Mouse (Mus musculus) hindbrain, embryonic 16.5 days (tissue): ENCODE results near the gene Psmb1. TPM values are rescaled to one million over a fixed set of nuclear protein-coding genes. Genes with fewer than 3 reads are reported as not detected.

Experiments used
- ATAC-seq: fragments of 200-750 bp; cut with Nextera tagmentation; 2 replicates; pipeline ENCODE4 v1.8.0; 2017; ENCODE audit warnings: moderate TSS enrichment, moderate library complexity
- H3K27ac ChIP-seq: fragments of 300-500 bp; sonication (generic); 2 replicates; pipeline ENCODE4 v1.5.1; 2014; ENCODE audit warnings: low read depth, mild to moderate bottlenecking, control low read depth, low read length, moderate library complexity
- H3K27me3 ChIP-seq: fragments of 300-500 bp; sonication (generic); replicated peaks from 2 replicates; pipeline ENCODE4 v1.6.1; 2014; ENCODE audit warnings: low read length; ENCODE audit not compliant: control insufficient read depth, insufficient read depth
- H3K36me3 ChIP-seq: fragments of 300-500 bp; sonication (generic); 2 replicates; pipeline ENCODE4 v1.6.1; 2014; ENCODE audit warnings: mild to moderate bottlenecking, low read length, moderate library complexity, mixed read lengths; ENCODE audit not compliant: control insufficient read depth, insufficient read depth
- H3K4me1 ChIP-seq: fragments of 300-500 bp; sonication (generic); 2 replicates; pipeline ENCODE4 v1.6.1; 2014; ENCODE audit warnings: low read depth, low read length; ENCODE audit not compliant: control insufficient read depth, insufficient read depth
- H3K4me2 ChIP-seq: fragments of 300-500 bp; sonication (generic); 2 replicates; pipeline ENCODE4 v1.6.1; 2014; ENCODE audit warnings: mild to moderate bottlenecking, low read length, control low read depth, moderate library complexity
- H3K4me3 ChIP-seq: fragments of 300-500 bp; sonication (generic); 2 replicates; pipeline ENCODE4 v1.5.1; 2014; ENCODE audit warnings: mild to moderate bottlenecking, low read length, control low read depth, moderate library complexity
- H3K9ac ChIP-seq: fragments of 300-500 bp; sonication (generic); 2 replicates; pipeline ENCODE4 v1.6.1; 2014; ENCODE audit warnings: low read depth, mild to moderate bottlenecking, control low read depth, low read length, moderate library complexity
- H3K9me3 ChIP-seq: fragments of 300-500 bp; sonication (generic); 2 replicates; pipeline ENCODE4 v1.6.1; 2014; ENCODE audit warnings: mild to moderate bottlenecking, low read length, moderate library complexity; ENCODE audit not compliant: control insufficient read depth
- WGBS: fragments of 180-500 bp; shearing (Covaris S2); extraction: QIAGEN DNeasy Blood & Tissue Kit; methylation state at CpG from one replicate; pipeline ENCODE4 v1.1.7; 2014; 5-methylcytosine and 5-hydroxymethylcytosine counted together
- polyA plus RNA-seq: library from polyadenylated mRNA; unstranded; fragments of >200 nt; fragmentation: Nextera tagmentation; extraction: Ambion mirVana; gene quantifications from 2 replicates; pipeline ENCODE4 v1.2.1, GENCODE M21; 2015

The Psmb1 gene
- polyA plus RNA-seq, 1 experiment from 2014 or later = 248 TPM

DNA sequence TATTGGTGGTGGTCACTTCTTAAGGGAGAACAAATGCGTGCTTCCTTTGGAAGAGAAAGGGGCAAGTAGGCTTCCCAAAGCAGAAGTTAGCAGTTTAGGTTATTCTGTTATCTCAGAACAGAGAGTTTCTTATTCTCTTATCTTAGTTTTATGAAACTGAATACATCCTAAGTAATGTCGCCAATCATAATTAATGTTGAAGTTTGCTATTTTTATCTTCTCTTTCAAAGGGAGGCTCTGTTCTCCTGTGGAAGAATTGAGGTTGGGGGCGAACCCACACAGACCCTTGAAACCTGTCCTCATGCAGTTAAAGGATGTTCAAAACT lies 28.2 kb upstream of the Psmb1 start:
- peaks cover 15% of the 10 kb centered on the region for H3K4me1 ChIP-seq
- no peaks in the 10 kb centered on the region for H3K9me3 ChIP-seq
- no peaks in the 10 kb centered on the region for H3K27me3 ChIP-seq
- peak overlapping the region; percentile 83 for H3K4me2 ChIP-seq
- H3K27ac ChIP-seq = peak overlapping the region; percentile 87; the same call in 1 of the 2 replicates
- peaks cover 12% of the 10 kb centered on the region for H3K36me3 ChIP-seq
- no peak for ATAC-seq
- 64% methylated on average over 3 of the region's 3 CpGs for WGBS
- H3K4me3 ChIP-seq = peak overlapping the region; percentile 97
- H3K9ac ChIP-seq = peak overlapping the region; percentile 91; the same call in 1 of the 2 replicates

DNA sequence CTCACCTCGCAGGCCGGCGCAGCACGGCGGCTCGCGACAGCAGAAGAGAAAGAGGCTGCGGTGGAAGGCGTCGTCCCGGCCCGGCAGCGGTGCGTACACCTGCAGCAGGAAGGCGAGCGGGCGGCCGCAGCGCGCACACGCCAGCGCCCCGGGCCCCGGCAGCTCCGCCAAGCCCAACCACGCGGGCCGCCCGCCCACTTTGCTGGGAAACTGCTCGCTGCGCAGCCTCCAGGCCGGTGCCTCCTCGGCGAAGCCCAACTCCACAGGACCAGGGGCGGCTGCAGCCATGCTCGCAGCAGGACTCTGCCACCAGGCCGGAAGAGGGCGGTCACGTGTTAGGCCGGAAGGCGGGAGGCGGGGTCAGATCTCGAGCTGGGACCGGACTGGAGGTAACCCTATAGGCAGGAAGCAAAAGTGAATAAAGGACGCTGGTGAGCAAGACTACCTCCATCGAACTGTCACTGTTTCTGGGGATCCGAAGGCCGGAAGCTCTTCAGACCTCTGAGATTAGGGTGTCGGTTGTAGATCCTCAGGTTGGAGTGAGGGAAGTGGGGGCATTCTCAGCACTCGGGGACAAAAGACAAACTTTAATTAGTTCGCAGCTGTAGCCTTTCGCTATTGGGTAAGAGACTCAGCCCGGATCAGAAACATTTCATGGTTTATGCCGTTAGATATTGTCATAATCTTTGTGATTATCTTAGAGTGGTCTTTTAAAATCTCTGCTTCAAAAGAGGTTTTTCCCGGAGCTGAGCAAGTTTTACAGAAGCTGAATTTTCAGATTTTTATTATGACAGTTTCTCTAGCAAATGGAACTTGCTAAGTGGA lies 27.6 kb upstream of the Psmb1 start, which contains the start of gene Pdcd2:
Gene Pdcd2 (minus strand): TSS at position 316 of the 825 bp plus-strand sequence.
- Histone ChIP-seq H3K4me1 (peaks cover 15% of the 10 kb centered on the region), H3K27me3 (no peaks in the 10 kb centered on the region), H3K36me3 (peaks cover 16% of the 10 kb centered on the region), H3K4me2 (peak within 1 kb of the TSS; percentile 83), H3K9me3 (no peaks in the 10 kb centered on the region), H3K4me3 (peak within 1 kb of the TSS; percentile 97), H3K9ac (peak within 1 kb of the TSS; percentile 91), H3K27ac (peak within 1 kb of the TSS; percentile 87)
- ATAC-seq = peak; percentile 98
- WGBS = 2% methylated on average over 50 of the region's 55 CpGs

DNA sequence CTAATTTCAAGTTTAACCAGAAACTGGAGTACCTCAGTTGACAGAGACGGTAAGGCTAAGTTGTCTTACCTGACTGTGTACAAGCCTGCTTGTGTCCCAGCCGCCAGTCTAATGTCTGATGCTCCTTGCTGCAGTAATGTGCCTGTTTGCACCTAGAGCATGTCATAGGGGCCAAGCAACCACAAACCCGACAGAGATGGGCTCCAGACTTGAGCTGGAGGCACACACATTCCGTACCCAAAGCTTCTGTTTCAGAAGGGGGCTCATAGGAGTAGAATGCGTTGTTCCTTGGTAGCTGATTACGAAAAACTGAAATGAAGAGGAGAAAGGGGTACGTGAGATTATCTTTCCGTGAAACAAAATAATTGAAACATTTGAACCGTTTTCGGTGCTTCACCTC lies 26.8 kb upstream of the Psmb1 start:
- H3K4me2 ChIP-seq = peak overlapping the region; percentile 83
- 12% methylated on average over 10 of the region's 10 CpGs for WGBS
- H3K27ac ChIP-seq = peak overlapping the region; percentile 39; the same call in 1 of the 2 replicates
- H3K9ac ChIP-seq = peak overlapping the region; percentile 91
- no peaks in the 10 kb centered on the region for H3K9me3 ChIP-seq
- ATAC-seq = no peak
- peaks cover 23% of the 10 kb centered on the region for H3K36me3 ChIP-seq
- peak overlapping the region; percentile 97 for H3K4me3 ChIP-seq
- H3K4me1 ChIP-seq = peaks cover 15% of the 10 kb centered on the region
- H3K27me3 ChIP-seq = no peaks in the 10 kb centered on the region

DNA sequence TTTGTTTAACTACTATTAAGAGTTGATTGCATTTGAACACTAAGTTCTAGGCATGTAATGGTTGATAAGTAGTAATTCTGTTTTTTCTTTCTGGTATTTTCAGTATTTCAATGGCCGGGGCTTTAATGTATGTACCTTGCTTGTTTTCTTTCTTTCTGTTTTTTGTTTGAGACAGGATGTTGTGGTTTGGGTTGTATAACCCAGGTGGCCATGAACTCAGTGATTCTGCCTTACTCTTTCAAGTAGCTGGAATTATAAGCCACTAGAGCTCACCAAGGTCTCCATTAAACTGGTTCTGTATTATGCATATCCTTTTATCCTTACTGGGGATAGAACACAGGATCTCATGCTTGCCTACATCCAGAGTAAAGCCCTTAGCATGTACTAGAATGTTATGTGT lies 19.2 kb upstream of the Psmb1 start:
- no peak for ATAC-seq
- H3K27ac ChIP-seq = no peak overlapping the region
- H3K9ac ChIP-seq = no peak overlapping the region
- 100% methylated on average over 1 of the region's 1 CpGs for WGBS
- H3K4me3 ChIP-seq = no peak overlapping the region
- H3K36me3 ChIP-seq = peaks cover 68% of the 10 kb centered on the region
- H3K4me2 ChIP-seq = no peak overlapping the region
- H3K27me3 ChIP-seq = no peaks in the 10 kb centered on the region
- H3K9me3 ChIP-seq = no peaks in the 10 kb centered on the region
- no peaks in the 10 kb centered on the region for H3K4me1 ChIP-seq

DNA sequence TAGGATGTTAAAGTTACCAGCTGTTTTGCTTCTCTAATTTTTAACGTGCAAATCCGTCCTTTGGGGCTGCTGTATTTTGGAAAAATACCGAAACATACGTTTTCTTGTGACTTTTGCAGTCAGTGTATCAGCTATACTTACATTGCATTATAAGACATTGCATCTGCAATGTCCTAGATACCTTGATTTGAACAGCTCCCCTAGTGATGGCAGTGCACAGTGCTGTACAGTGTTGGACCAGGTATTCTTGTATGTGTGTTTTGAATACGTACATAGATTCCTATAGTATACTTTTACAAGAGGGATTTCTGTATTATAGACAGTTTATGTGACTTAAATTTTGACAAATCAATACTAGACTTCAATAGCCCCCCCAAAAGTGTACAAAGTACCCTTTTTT lies 18.6 kb upstream of the Psmb1 start:
- Histone ChIP-seq H3K27me3 (no peaks in the 10 kb centered on the region), H3K4me2 (no peak overlapping the region), H3K36me3 (peaks cover 73% of the 10 kb centered on the region), H3K4me3 (no peak overlapping the region), H3K27ac (no peak overlapping the region), H3K4me1 (no peaks in the 10 kb centered on the region), H3K9ac (no peak overlapping the region), H3K9me3 (no peaks in the 10 kb centered on the region)
- WGBS = 93% methylated on average over 5 of the region's 5 CpGs
- peak; percentile 67; the same call in 1 of the 2 replicates for ATAC-seq

DNA sequence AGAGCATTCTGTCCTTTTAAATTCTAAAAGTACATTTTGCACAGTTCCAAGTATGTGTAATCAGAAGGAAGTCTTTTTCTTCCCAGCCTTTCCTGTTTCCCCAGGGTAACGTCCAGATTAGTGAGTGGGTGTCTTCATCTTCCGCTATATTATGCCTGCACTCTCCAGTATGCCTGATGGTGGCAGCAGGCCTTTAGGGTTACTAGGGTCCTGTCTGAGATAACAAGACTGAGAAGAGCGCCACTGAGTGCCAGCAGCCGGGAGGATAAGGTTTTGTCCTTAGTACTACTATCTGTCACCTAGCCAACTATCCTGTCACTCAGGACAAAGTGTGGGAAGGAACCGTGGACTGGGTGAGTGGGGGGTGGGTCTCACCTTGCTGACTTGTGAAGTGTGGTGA lies 18.2 kb upstream of the Psmb1 start:
- no peak overlapping the region for H3K4me3 ChIP-seq
- no peak overlapping the region for H3K9ac ChIP-seq
- WGBS = 65% methylated on average over 5 of the region's 5 CpGs
- no peaks in the 10 kb centered on the region for H3K27me3 ChIP-seq
- no peaks in the 10 kb centered on the region for H3K4me1 ChIP-seq
- peaks cover 72% of the 10 kb centered on the region for H3K36me3 ChIP-seq
- H3K9me3 ChIP-seq = no peaks in the 10 kb centered on the region
- 0 out of 2 replicates have a peak, but pooled peaks have one; percentile 42 for ATAC-seq
- no peak overlapping the region for H3K4me2 ChIP-seq
- no peak overlapping the region for H3K27ac ChIP-seq

DNA sequence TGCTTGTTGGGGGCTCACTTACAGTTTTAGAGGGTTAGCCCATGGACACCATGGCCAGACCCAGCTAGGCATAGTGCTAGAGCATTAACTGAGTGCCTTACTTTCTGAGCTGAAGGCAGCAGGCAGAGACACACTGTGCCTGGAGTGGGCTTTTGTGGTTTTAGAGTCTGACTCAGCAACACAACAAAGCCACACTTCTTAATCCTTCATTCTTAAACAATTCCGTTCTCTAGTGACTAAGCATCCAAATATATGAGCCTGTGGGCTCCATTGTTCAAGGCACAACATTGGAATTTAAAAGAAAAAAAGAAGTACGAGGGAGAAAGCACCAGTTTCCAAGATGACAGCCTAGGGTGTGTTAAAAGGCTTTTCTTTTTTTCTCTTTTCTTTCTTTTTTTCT lies 11.1 kb upstream of the Psmb1 start:
- peaks cover 2% of the 10 kb centered on the region; the same call in 1 of the 2 replicates for H3K9me3 ChIP-seq
- H3K4me1 ChIP-seq = no peaks in the 10 kb centered on the region
- no peak overlapping the region for H3K4me3 ChIP-seq
- H3K27me3 ChIP-seq = no peaks in the 10 kb centered on the region
- ATAC-seq = no peak
- peaks cover 68% of the 10 kb centered on the region for H3K36me3 ChIP-seq
- no peak overlapping the region for H3K4me2 ChIP-seq
- no peak overlapping the region for H3K27ac ChIP-seq
- WGBS = 86% methylated on average over 2 of the region's 2 CpGs
- no peak overlapping the region for H3K9ac ChIP-seq

DNA sequence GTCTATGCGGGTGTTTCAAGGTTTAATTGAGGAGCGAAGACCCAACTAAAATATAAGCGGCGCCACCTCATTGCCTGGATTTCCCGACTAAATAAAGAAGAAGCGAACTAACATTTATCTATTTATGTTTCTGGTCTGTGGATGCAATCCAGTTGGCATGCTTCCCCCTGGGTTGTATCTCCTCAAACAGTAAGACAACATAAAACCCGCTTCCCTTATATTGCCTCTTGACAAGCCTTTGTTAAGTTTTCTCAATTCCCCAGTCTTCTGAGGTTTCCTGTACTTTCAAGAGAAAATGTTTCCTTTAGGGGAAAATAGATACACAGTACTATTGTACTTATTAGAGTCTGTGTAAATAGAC lies 818 bp downstream of the Psmb1 start:
- Histone ChIP-seq H3K9ac (peak overlapping the region; percentile 90; the same call in 1 of the 2 replicates), H3K4me2 (peak overlapping the region; percentile 86), H3K4me3 (peak overlapping the region; percentile 91), H3K27ac (peak overlapping the region; percentile 96), H3K36me3 (0 out of 2 replicates have a peak, but pooled peaks cover 2% of the 10 kb centered on the region), H3K27me3 (no peaks in the 10 kb centered on the region), H3K4me1 (peaks cover 31% of the 10 kb centered on the region), H3K9me3 (no peaks in the 10 kb centered on the region)
- 47% methylated on average over 7 of the region's 7 CpGs for WGBS
- ATAC-seq = no peak

DNA sequence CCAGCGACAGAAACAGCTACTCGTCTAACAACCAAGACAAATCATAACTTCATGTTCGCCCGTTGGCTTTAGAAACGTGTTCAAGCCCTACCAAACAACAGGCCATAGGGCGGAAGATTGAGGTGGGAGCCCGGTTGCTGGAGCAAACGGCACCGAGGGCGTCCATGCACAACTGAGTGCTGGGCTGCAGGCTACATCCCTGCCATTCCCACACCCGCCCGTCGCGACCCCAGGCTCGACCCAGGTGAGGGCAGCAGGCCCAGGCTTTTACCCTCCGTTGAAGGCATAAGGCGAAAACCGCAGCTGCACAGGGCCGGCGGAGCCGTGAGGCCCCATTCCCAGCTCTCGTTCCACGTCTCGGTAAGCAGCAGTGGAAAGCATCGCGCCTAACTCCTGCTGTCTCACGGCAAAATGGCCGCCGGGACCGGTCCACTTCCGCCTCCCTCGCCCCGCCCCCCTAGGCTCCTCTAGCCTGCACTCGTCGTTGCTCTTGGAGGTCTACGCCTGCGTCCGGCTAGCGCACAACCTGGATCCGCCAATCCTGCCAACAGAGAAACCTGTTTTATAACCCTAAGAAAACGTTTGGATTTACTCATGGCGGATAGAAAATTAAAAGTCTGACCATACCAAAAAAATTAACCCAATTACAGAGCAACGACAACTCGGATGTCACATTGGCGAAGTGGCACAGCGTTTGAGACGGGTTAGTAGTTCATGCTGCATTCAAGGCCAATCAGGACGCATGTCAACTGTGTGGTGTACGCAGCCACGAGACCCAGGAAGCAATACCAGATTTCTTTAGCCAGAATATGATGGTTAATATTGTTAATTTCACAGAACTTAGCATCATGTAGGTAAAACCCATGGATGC lies 1.4 kb downstream of the Psmb1 start:
- WGBS = under 1% methylated on average over 49 of the region's 50 CpGs
- peaks cover 31% of the 10 kb centered on the region for H3K4me1 ChIP-seq

More for the DNA sequence above, 1.4 kb downstream of the Psmb1 start:
- peak overlapping the region; percentile 86 for H3K4me2 ChIP-seq
- H3K36me3 ChIP-seq = no peaks in the 10 kb centered on the region
- ATAC-seq = peak; percentile 96
- no peaks in the 10 kb centered on the region for H3K9me3 ChIP-seq
- H3K27ac ChIP-seq = peak overlapping the region; percentile 96
- peak overlapping the region; percentile 90 for H3K9ac ChIP-seq
- no peaks in the 10 kb centered on the region for H3K27me3 ChIP-seq
- H3K4me3 ChIP-seq = peak overlapping the region; percentile 91
